Mouse (Mus musculus) sigmoid colon, adult 10 weeks (tissue): ENCODE measurements around the gene Gm20877. TPM values are rescaled to one million over a fixed set of nuclear protein-coding genes. Genes with fewer than 3 reads are reported as not detected.

ENCODE experiments used
- polyA plus RNA-seq: library from polyadenylated mRNA; stranded (reverse); fragments of 350-450 nt; fragmentation: Illumina TruSeq; extraction: RNeasy Lipid Tissue Mini Kit (QIAGEN cat#74804); gene quantifications from one replicate; pipeline ENCODE4 v1.2.3, GENCODE M21; 2014; ENCODE audit warnings: low read depth, low replicate concordance

Gm20877 gene
- polyA plus RNA-seq = not detected

DNA sequence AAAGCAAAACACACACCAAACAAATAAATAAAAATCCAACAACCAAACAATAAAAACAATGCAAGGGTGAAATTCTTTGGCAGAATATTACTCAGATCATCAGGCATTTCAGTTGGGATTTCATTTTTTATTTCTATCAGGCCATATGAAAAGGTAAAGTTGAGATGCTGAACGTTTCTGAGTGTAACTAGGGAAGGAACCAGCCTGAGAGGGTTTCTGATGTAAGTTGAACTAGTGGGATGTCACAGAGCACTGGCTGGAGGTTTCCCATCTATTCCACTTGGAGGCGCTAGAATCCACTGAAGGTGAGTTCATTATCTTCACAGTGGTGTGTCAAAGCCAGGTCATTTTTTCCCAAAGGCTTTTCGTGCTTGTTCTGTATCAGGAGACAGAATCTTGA, at the start of gene Gm20877:
Gm20877 (plus strand) TSS at position 301 of the 400 bp plus-strand sequence.

